Mouse (Mus musculus) forebrain, embryonic 13.5 days (tissue): ENCODE results near the gene Nav2. TPM values are rescaled to one million over a fixed set of nuclear protein-coding genes. Genes with fewer than 3 reads are reported as not detected.

Experiments used
- ATAC-seq: fragments of 200-750 bp; cut with Nextera tagmentation; 2 replicates; pipeline ENCODE4 v1.8.0; 2017
- H3K27ac ChIP-seq: fragments of 300-500 bp; sonication (generic); 2 replicates; pipeline ENCODE4 v1.5.1; 2015; ENCODE audit warnings: inconsistent platforms, mild to moderate bottlenecking, moderate library complexity
- H3K27me3 ChIP-seq: fragments of 300-500 bp; sonication (generic); 2 replicates; pipeline ENCODE4 v1.6.1; 2015; ENCODE audit warnings: mild to moderate bottlenecking, inconsistent platforms
- H3K36me3 ChIP-seq: fragments of 300-500 bp; sonication (generic); 2 replicates; pipeline ENCODE4 v1.6.1; 2015; ENCODE audit warnings: mild to moderate bottlenecking, inconsistent platforms; ENCODE audit not compliant: poor library complexity, severe bottlenecking
- H3K4me1 ChIP-seq: fragments of 300-500 bp; sonication (generic); 2 replicates; pipeline ENCODE4 v1.6.1; 2015; ENCODE audit warnings: inconsistent platforms
- H3K4me2 ChIP-seq: fragments of 300-500 bp; sonication (generic); 2 replicates; pipeline ENCODE4 v1.6.1; 2015; ENCODE audit warnings: inconsistent platforms, mild to moderate bottlenecking, moderate library complexity
- H3K4me3 ChIP-seq: fragments of 300-500 bp; sonication (generic); 2 replicates; pipeline ENCODE4 v1.5.1; 2015; ENCODE audit warnings: mild to moderate bottlenecking, inconsistent platforms
- H3K9ac ChIP-seq: fragments of 300-500 bp; sonication (generic); 2 replicates; pipeline ENCODE4 v1.6.1; 2015; ENCODE audit warnings: mild to moderate bottlenecking, inconsistent platforms
- H3K9me3 ChIP-seq: fragments of 300-500 bp; sonication (generic); replicated peaks from 2 replicates; pipeline ENCODE4 v1.6.1; 2016; ENCODE audit warnings: inconsistent platforms
- WGBS: fragments of 180-500 bp; shearing (Covaris S2); methylation state at CpG from one replicate; pipeline ENCODE4 v1.1.7; 2015; 5-methylcytosine and 5-hydroxymethylcytosine counted together
- polyA plus RNA-seq: library from polyadenylated mRNA; unstranded; fragments of >200 nt; fragmentation: Nextera tagmentation; extraction: Ambion mirVana; gene quantifications from 2 replicates; pipeline ENCODE4 v1.2.1, GENCODE M21; 2015

The Nav2 gene
- polyA plus RNA-seq, 1 experiment from 2014 or later = 11.2 TPM

DNA sequence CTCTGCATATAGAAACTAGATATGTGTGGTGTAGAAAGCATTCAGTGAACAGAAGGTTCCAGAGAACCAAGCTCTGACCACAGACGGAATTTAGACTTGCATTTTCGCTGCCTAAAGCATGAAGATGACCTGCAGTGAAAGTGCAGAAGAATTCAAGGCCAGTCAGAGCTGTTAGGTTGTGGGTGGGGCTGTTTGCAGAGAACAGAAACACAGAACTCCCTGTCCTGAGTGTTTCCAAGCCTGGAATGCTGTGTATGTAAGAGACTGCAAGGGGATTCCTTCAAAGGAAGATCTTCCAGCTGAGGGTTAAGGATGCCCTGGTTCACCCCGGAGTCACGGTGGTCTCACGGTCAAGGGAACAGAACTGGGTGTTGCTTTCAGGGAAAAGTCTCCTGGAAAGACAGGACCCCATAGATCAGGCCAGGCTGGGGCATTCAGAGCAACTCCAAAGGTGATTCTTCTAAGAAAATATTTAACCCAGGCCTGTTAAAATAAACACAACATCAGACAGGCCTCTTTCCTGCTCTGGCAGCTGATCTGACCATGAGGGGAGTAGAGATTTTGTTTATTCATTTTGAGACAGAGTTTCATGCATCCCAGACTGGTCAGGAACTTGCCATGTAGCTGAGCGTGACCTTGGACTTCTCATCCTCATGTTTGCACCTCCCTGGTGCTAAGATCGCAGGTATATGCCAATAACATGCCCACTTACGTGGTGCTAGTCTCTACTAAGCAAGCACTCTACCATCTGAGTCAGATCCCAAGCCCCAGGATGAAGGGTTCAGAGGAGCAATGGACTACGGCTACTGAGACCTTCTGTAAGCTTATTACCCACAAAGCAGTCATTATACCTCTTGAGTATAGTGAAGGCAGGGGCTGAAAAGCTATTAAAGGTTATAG lies 568.8 kb downstream of the Nav2 start:
- Histone ChIP-seq H3K9ac (no peak overlapping the region), H3K9me3 (no peaks in the 10 kb centered on the region), H3K36me3 (no peaks in the 10 kb centered on the region), H3K4me2 (no peak overlapping the region), H3K27ac (no peak overlapping the region), H3K27me3 (no peaks in the 10 kb centered on the region), H3K4me3 (no peak overlapping the region), H3K4me1 (no peaks in the 10 kb centered on the region; the same call in 1 of the 2 replicates)
- 87% methylated on average over 9 of the region's 9 CpGs for WGBS
- no peak for ATAC-seq

DNA sequence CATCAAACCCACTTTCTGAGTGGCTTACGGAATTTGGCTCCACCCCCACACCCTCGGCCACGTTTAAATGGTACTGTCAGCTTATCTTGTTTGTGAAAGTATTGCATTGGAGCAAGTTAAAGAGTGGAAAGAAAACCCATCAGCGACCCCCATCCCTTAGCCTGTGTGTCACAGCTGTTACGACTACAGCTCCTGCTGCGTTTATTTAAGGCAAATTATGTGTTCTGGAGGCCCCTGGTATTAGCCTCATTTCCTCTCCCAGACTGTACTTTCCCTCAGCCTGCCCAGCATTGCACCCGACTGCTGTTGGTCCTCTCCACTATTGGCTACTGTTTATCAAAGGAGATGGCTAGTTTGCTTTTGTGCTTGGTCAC lies 569.4 kb downstream of the Nav2 start:
- Histone ChIP-seq H3K36me3 (no peaks in the 10 kb centered on the region), H3K4me3 (no peak overlapping the region), H3K4me1 (no peaks in the 10 kb centered on the region; the same call in 1 of the 2 replicates), H3K9ac (no peak overlapping the region), H3K27ac (no peak overlapping the region), H3K27me3 (no peaks in the 10 kb centered on the region), H3K4me2 (no peak overlapping the region), H3K9me3 (no peaks in the 10 kb centered on the region)
- WGBS = 67% methylated on average over 7 of the region's 7 CpGs
- ATAC-seq = no peak

DNA sequence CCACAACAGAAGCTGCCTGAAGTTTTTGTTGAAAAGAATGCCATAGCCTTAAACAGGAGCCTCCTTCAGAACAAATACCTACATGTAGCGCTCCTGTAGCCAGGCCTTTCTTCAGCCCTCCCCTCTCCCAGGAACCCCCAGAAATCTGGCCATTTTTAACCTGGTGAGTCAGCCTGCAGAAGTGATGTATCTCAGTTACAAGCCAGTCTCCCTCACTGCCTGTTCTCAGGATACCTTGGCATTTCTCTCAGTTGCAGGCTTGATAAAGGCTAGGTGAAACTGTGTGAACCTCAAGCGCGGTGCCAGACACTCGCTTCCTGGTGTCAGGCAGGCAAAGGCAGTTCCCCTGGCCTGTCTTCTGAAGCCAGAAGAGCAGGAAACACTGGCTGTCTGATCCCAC lies 570.4 kb downstream of the Nav2 start:
- Histone ChIP-seq H3K36me3 (no peaks in the 10 kb centered on the region), H3K9ac (no peak overlapping the region), H3K4me1 (no peaks in the 10 kb centered on the region; the same call in 1 of the 2 replicates), H3K27ac (no peak overlapping the region), H3K4me2 (no peak overlapping the region), H3K27me3 (0 out of 2 replicates have a peak, but pooled peaks cover 2% of the 10 kb centered on the region), H3K4me3 (no peak overlapping the region), H3K9me3 (no peaks in the 10 kb centered on the region)
- no peak for ATAC-seq
- 89% methylated on average over 4 of the region's 4 CpGs for WGBS

DNA sequence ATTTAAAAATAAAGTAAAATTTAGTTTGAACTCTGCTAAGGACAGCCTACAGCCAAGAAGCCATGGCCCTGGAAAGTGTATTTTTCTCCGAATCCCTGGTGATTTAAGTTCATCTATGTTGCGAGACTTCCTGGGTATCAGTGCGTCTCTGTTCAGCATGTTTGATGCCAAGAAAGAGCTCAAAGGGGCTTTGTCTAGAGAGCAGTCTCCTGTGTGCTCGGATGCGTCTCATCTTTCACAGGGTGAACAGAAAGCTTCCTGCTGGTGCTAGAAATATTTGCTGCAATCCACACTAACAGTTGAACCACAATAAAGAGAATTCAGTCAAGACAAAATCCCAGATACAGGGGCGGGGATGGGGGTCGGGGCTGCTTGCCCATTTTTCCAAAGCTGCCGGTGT lies 572.4 kb downstream of the Nav2 start:
- Histone ChIP-seq H3K9ac (no peak overlapping the region), H3K36me3 (no peaks in the 10 kb centered on the region), H3K4me1 (peaks cover 20% of the 10 kb centered on the region), H3K27me3 (peaks cover 16% of the 10 kb centered on the region), H3K4me2 (no peak overlapping the region), H3K27ac (no peak overlapping the region), H3K9me3 (no peaks in the 10 kb centered on the region), H3K4me3 (no peak overlapping the region)
- ATAC-seq = no peak
- WGBS = 51% methylated on average over 8 of the region's 8 CpGs

DNA sequence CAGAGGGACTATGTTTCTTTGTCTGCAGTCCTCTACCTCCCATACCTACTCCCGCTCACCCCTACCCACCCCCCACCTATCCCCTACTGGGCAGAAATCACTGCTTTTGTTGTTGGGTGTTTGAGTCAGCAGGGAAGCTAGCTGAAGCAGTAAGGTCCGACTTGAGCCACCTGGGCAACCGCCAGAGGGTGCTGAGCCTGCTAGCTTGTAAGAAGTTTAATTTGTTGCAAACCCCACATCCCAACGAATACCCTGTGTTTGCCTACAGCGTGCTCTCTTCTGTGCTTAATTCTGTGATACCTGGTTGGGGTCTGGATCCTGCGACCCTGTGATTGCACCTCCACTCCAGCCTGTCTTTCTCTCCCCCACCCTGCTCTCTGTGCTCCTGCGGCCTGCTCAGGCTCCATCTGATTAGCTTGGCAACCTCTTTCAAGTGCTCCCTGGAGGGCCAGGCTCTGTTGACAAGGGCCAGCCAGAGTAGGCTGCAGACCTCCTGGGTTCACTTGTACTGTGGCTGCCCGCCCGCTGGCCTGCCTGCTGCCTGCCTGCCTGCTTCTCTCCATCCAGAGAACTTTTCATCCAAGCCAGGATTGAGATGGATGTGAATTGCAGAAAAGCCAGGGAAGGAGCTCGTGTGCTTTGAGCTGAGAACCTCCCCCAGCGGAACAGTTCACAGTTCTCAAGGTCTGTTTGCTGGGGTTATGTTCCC lies 575.7 kb downstream of the Nav2 start:
- Histone ChIP-seq H3K27ac (peak overlapping the region; percentile 48; the same call in 1 of the 2 replicates), H3K4me1 (peaks cover 20% of the 10 kb centered on the region), H3K4me2 (no peak overlapping the region), H3K27me3 (peaks cover 29% of the 10 kb centered on the region), H3K4me3 (no peak overlapping the region), H3K9ac (0 out of 2 replicates have a peak overlapping the region, but pooled peaks have one; percentile 5), H3K9me3 (no peaks in the 10 kb centered on the region), H3K36me3 (no peaks in the 10 kb centered on the region)
- no peak for ATAC-seq
- 12% methylated on average over 11 of the region's 11 CpGs for WGBS

DNA sequence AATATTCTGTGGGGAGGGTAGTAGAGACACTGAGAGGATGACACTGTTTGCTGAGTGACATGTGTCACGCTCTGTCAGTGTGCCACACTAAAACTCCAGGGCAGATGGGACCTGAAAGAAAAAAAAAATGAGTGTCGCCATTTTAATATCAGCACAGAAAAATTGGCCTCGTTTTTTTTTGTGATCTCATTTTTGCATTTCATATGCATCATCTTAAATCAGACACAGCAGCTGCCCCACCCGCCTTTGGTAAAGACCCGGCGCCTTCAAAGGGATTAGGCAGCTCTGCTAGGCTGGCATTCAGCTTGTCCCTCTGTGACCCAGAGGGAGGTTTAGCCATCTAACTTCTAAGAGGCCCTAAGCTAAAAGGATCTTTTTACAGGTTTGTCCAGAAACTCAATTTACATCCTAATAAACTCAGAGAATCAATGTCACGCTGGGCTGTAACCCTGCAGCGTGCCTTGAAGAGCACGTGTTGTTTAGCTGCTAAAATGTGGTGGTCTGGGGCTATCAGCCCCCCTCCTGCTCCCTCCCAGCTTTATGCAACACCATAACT lies 576.9 kb downstream of the Nav2 start:
- H3K4me2 ChIP-seq = peak overlapping the region; percentile 17; the same call in 1 of the 2 replicates

DNA sequence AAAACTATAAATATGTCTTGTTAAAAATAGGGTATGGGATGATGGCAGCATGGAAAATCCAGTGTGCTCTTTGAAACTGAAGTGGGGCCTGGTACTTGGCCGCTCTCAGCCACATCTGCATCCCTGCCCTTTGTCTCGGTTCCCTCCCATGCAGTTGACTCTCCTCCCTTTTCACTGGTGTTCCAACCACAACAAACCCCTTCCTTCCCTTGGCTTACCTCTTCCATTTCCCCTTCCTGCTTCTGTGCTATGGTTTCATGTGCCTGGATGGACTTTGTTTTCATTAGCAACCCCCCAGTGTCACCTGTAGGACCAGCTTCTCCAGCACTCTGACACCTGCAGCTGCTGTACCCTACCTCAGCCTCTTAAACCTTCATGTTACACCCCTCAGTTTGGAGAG lies 578.8 kb downstream of the Nav2 start:
- peaks cover 22% of the 10 kb centered on the region for H3K4me1 ChIP-seq
- no peaks in the 10 kb centered on the region for H3K36me3 ChIP-seq
- H3K27me3 ChIP-seq = peaks cover 29% of the 10 kb centered on the region
- 94% methylated on average over 2 of the region's 2 CpGs for WGBS
- H3K9me3 ChIP-seq = no peaks in the 10 kb centered on the region
- no peak overlapping the region for H3K4me2 ChIP-seq
- H3K9ac ChIP-seq = no peak overlapping the region
- no peak overlapping the region for H3K27ac ChIP-seq
- H3K4me3 ChIP-seq = no peak overlapping the region
- no peak for ATAC-seq

More for the DNA sequence above, 576.9 kb downstream of the Nav2 start:
- no peak overlapping the region for H3K4me3 ChIP-seq
- peaks cover 20% of the 10 kb centered on the region for H3K4me1 ChIP-seq
- H3K27me3 ChIP-seq = peaks cover 29% of the 10 kb centered on the region
- peak; percentile 52 for ATAC-seq
- no peaks in the 10 kb centered on the region for H3K36me3 ChIP-seq
- WGBS = 11% methylated on average over 9 of the region's 9 CpGs
- peak overlapping the region; percentile 48 for H3K27ac ChIP-seq
- H3K9me3 ChIP-seq = no peaks in the 10 kb centered on the region
- H3K9ac ChIP-seq = no peak overlapping the region

DNA sequence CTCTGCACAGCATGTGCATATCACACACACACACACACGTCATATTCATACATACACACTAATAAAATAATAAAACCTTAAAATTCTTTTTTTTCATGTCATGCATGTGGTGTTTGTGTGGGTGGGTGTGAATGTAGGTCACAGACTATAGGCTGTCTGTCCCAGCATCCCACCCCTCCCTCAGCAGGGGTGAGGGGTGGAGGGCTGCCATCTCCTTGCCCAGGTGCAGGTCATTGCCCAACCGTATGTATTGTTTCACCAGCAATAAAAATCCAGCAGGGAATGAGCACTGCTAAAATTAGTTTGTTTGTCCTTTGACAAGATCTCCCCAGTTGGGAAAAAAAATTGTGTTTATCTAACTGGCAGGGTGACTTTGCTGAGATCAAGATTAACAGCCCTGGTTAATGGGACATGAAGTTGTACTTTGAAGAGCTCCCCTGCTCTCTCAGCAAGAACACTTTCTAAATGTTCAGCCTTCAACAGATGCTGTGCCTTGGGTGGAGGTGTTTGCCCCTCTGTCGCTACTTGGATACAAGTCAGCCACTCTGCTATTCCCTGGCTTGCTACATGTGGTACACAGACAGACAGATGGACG lies 580.1 kb downstream of the Nav2 start:
- Histone ChIP-seq H3K4me2 (no peak overlapping the region), H3K9ac (no peak overlapping the region), H3K36me3 (no peaks in the 10 kb centered on the region), H3K9me3 (no peaks in the 10 kb centered on the region), H3K27me3 (peaks cover 29% of the 10 kb centered on the region), H3K27ac (no peak overlapping the region), H3K4me3 (no peak overlapping the region), H3K4me1 (peaks cover 22% of the 10 kb centered on the region)
- ATAC-seq = no peak
- 74% methylated on average over 4 of the region's 4 CpGs for WGBS

DNA sequence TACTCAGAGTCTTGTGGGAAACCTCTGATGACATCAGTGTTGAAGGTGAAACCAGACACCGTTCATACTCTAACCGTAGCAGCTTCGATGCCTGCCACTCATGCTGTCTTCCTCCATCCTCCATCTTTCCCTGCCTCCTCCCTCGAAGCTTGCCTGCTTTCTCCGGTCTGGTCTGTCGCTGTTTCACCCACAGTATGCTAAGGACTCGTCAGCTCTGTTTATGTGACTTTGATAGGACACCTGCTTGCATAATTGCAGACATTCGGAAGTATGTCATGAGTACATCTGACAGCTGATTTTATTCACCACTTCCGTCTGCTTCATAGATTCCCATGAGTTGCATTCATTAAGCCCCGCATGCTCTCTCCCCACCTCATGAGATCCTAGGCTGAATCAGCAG lies 582.3 kb downstream of the Nav2 start:
- ATAC-seq = peak; percentile 64
- H3K27me3 ChIP-seq = peaks cover 13% of the 10 kb centered on the region; the same call in 1 of the 2 replicates

DNA sequence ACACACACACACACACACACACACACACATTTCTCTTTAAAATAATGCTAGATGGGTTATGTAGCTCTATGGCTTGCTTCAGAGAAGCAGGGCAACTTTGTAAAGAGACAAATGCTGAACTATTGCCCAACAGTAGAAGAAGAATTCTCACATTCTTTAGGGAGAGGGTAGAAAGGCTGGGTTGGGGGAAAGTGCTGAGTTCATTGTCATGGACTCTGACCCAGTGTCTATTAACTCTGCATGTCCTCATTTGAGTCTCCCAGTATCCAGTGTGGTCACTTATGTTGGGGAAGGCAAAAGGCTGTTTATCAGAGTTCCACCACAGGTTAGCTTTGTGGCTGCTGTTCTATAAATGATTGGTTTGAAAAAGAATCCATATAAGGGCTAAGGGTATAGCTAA lies 584.1 kb downstream of the Nav2 start:
- no peaks in the 10 kb centered on the region for H3K36me3 ChIP-seq
- no peak overlapping the region for H3K4me2 ChIP-seq
- no peak for ATAC-seq
- no peak overlapping the region for H3K9ac ChIP-seq
- no peaks in the 10 kb centered on the region for H3K9me3 ChIP-seq
- peaks cover 4% of the 10 kb centered on the region; the same call in 1 of the 2 replicates for H3K27me3 ChIP-seq
- peaks cover 34% of the 10 kb centered on the region for H3K4me1 ChIP-seq
- no peak overlapping the region for H3K4me3 ChIP-seq
- H3K27ac ChIP-seq = no peak overlapping the region

More for the DNA sequence above, 582.3 kb downstream of the Nav2 start:
- Histone ChIP-seq H3K9me3 (no peaks in the 10 kb centered on the region), H3K36me3 (no peaks in the 10 kb centered on the region), H3K4me2 (no peak overlapping the region), H3K4me1 (peaks cover 17% of the 10 kb centered on the region), H3K4me3 (no peak overlapping the region), H3K9ac (no peak overlapping the region), H3K27ac (0 out of 2 replicates have a peak overlapping the region, but pooled peaks have one; percentile 3)
- WGBS = 63% methylated on average over 10 of the region's 10 CpGs

DNA sequence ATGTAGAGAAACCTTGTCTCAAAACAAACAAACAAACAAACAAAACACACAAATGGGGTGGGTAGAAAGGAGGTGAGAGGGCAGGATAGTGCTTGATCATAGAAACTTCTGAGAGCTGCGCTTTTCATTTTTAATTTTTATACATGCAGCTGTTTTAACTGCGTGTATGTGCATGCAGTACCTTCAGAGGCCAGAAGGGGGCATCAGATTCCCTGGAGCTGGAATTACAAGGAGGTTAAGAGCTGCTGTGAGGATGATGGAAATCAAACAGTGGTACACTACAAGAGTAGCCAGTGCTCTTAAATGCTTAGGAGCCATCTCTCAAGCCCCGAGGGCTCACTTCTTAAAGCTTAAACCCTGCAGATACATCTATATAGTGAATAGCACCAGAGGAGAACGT lies 584.7 kb downstream of the Nav2 start:
- Histone ChIP-seq H3K27me3 (no peaks in the 10 kb centered on the region), H3K4me3 (no peak overlapping the region), H3K4me2 (no peak overlapping the region), H3K9me3 (no peaks in the 10 kb centered on the region), H3K27ac (no peak overlapping the region), H3K36me3 (no peaks in the 10 kb centered on the region), H3K9ac (no peak overlapping the region), H3K4me1 (peaks cover 37% of the 10 kb centered on the region)
- 92% methylated on average over 4 of the region's 4 CpGs for WGBS
- ATAC-seq = no peak
